Mouse (Mus musculus): ENCODE results near the gene Ccnj. TPM values are rescaled to one million over a fixed set of nuclear protein-coding genes. Genes with fewer than 3 reads are reported as not detected.

Gene Ccnj
- polyA plus RNA-seq (2017; shearing (Covaris generic)): 1.8 TPM

GRCm38 (mm10) chr19:40830703-40831415 lies at the start of gene Ccnj:
Gene Ccnj, plus strand, starts transcription at chr19:40831279.

DNA sequence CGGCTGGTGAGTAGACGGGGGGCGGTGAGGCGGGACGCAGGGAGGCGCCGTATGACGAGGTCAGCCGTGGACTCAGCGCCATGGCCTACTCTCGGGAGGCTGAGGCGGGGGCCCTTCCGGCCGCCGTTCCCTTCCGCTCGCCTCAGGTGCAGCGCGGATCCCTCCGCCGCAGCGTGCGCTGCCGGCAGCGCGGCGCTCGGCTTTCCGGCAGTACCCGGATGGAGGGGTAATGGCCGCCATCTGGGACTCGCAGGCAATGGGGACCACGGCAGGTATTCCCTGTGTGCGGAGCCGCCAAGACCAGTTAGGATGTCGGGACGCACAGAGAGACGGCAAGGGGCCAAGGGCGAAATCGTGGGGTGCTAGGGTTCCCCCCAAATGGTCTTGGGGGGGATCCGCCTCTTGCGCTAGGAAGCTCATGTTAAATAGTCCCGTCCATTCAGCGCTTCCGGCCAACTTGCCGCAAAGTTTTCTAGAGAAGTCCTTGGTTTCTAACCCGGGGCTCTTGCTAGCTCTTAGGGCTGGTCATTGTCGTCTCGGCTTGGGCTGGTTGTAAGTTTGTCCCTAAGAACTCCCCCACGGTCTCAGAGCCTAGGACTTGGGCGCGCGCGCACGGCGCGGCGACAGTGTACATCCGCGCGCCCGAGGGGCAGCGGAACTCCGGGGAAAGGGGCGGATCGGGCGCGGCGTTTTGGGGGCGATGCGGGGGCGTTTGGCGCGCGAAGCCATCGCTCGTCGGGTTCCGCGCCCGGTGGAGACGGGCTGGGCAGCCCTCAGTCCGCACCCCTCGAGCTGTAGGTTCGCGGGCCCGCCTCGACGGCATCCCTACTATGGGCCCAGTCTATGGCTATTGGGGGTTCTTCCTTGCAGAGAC lies 63.7 kb downstream of the Ccnj start, which contains the start of gene Zfp518a:
TSS of gene Zfp518a (plus strand) at position 187 of the 874 bp plus-strand sequence.

Other genes starting within 250 kb of the Ccnj start
- gene Aldh18a1, start 242.8 kb upstream of the Ccnj start, polyA plus RNA-seq (2017; shearing (Covaris generic)): 89.2 TPM
- 11.9 TPM for gene Tctn3, start 219.0 kb upstream of the Ccnj start, polyA plus RNA-seq (2017; shearing (Covaris generic))
- gene Entpd1, start 218.9 kb upstream of the Ccnj start, polyA plus RNA-seq (2017; shearing (Covaris generic)): 56.2 TPM
- gene Cc2d2b, start 82.5 kb upstream of the Ccnj start, polyA plus RNA-seq (2017; shearing (Covaris generic)): 2.8 TPM
- 20.0 TPM for gene Zfp518a, start 63.4 kb downstream of the Ccnj start, polyA plus RNA-seq (2017; shearing (Covaris generic))
- 1.0 TPM for gene Blnk, start 163.3 kb downstream of the Ccnj start, polyA plus RNA-seq (2017; shearing (Covaris generic))
- gene Dntt, start 198.0 kb downstream of the Ccnj start, polyA plus RNA-seq (2017; shearing (Covaris generic)): 0.90 TPM
- not detected for gene Opalin, start 245.8 kb downstream of the Ccnj start, polyA plus RNA-seq (2017; shearing (Covaris generic))

Data from activated CD4-positive, CD25-positive, alpha-beta regulatory T cell, adult 9 weeks (primary cell).